Mouse (Mus musculus) heart, adult 2 months (tissue): Measurements from ENCODE around the gene L3mbtl4.

Experiments used
- EP300 ChIP-seq: fragments of 200-500 bp; IDR thresholded peaks from 2 replicates; pipeline ENCODE4 v1.6.1; 2011; ENCODE audit warnings: low read depth, low read length, control low read depth; ENCODE audit not compliant: insufficient read depth
- POLR2A ChIP-seq: fragments of 200-500 bp; IDR thresholded peaks from 2 replicates; pipeline ENCODE4 v1.6.1; 2011; ENCODE audit warnings: mild to moderate bottlenecking, low read depth, low read length, control low read depth; ENCODE audit not compliant: insufficient read depth

GRCm38 (mm10) chr17:68273954-68274353 lies 357 bp downstream of the L3mbtl4 start:
- TF ChIP-seq POLR2A (no peak), EP300 (no peak)
